Mouse (Mus musculus) liver, embryonic 16.5 days (tissue): Measurements from ENCODE around the gene Cand1. TPM values are rescaled to one million over a fixed set of nuclear protein-coding genes. Genes with fewer than 3 reads are reported as not detected.

ENCODE experiments used
- ATAC-seq: fragments of 200-750 bp; cut with Nextera tagmentation; 2 replicates; pipeline ENCODE4 v1.8.0; 2017; ENCODE audit warnings: low read depth, mild to moderate bottlenecking, moderate number of reproducible peaks, moderate library complexity
- H3K27ac ChIP-seq: fragments of 300-500 bp; sonication (generic); 2 replicates; pipeline ENCODE4 v1.5.1; 2014; ENCODE audit warnings: mild to moderate bottlenecking, low read length
- H3K27me3 ChIP-seq: fragments of 300-500 bp; sonication (generic); 2 replicates; pipeline ENCODE4 v1.6.1; 2014; ENCODE audit warnings: low read depth, low read length, mixed read lengths; ENCODE audit not compliant: control insufficient read depth, insufficient read depth
- H3K36me3 ChIP-seq: fragments of 300-500 bp; sonication (generic); 2 replicates; pipeline ENCODE4 v1.6.1; 2014; ENCODE audit warnings: mild to moderate bottlenecking; ENCODE audit not compliant: control insufficient read depth, insufficient read depth
- H3K4me1 ChIP-seq: fragments of 300-500 bp; sonication (generic); 2 replicates; pipeline ENCODE4 v1.6.1; 2014; ENCODE audit warnings: low read depth, low read length, mixed read lengths; ENCODE audit not compliant: control insufficient read depth
- H3K4me2 ChIP-seq: fragments of 300-500 bp; sonication (generic); 2 replicates; pipeline ENCODE4 v1.6.1; 2014; ENCODE audit warnings: low read depth, low read length, mixed read lengths
- H3K4me3 ChIP-seq: fragments of 300-500 bp; sonication (generic); 2 replicates; pipeline ENCODE4 v1.5.1; 2014; ENCODE audit warnings: low read depth, mild to moderate bottlenecking, low read length
- H3K9ac ChIP-seq: fragments of 300-500 bp; sonication (generic); 2 replicates; pipeline ENCODE4 v1.6.1; 2014; ENCODE audit warnings: low read depth, low read length
- H3K9me3 ChIP-seq: fragments of 300-500 bp; sonication (generic); replicated peaks from 2 replicates; pipeline ENCODE4 v1.6.1; 2016; ENCODE audit warnings: low read length; ENCODE audit not compliant: control insufficient read depth
- WGBS: fragments of 180-500 bp; shearing (Covaris S2); extraction: QIAGEN DNeasy Blood & Tissue Kit; methylation state at CpG from one replicate; pipeline ENCODE4 v1.1.7; 2014; ENCODE audit not compliant: insufficient replicate concordance; 5-methylcytosine and 5-hydroxymethylcytosine counted together
- polyA plus RNA-seq: library from polyadenylated mRNA; unstranded; fragments of >200 nt; fragmentation: Nextera tagmentation; extraction: Ambion mirVana; gene quantifications from 2 replicates; pipeline ENCODE4 v1.2.1, GENCODE M21; 2015

The Cand1 gene
- polyA plus RNA-seq = 12.0 and 12.4 TPM in 2 replicates

- WGBS = under 1% methylated on average over 67 of the region's 67 CpGs
- peak; percentile 97 for ATAC-seq
- Histone ChIP-seq H3K27me3 (no peaks in the 10 kb centered on the region), H3K27ac (peak within 1 kb of the TSS; percentile 93), H3K4me1 (peaks cover 12% of the 10 kb centered on the region), H3K9me3 (no peaks in the 10 kb centered on the region), H3K36me3 (no peaks in the 10 kb centered on the region), H3K4me3 (peak within 1 kb of the TSS; percentile 92), H3K9ac (peak within 1 kb of the TSS; percentile 95), H3K4me2 (peak within 1 kb of the TSS; percentile 81)
These were observed at the start of gene Cand1 for GRCm38 (mm10) chr10:119239969-119240721. Gene Cand1, minus strand, starts transcription at chr10:119240055.

DNA sequence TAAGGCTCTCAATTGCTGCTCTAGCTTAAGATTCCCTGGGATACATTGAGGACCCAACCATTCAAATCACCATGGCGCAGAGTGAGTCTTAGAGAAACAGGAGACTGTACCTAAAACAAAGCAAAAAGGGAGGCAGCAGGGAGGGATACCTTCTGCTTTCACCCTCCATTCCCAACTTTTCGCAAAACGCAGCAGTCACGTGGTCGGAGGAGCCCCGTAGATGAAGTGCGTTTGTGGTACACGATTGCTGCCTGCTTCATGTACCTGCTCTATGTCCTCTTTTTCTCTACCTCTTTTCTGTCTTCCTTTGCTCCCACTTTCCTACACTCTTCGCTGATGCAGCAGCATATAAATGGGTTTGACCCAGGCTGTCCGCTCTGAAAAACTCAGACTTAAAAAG is 39.0 kb upstream of the Cand1 start:
- Histone ChIP-seq H3K27ac (no peak overlapping the region), H3K9ac (no peak overlapping the region), H3K9me3 (no peaks in the 10 kb centered on the region), H3K4me1 (no peaks in the 10 kb centered on the region), H3K27me3 (no peaks in the 10 kb centered on the region), H3K4me3 (no peak overlapping the region), H3K4me2 (no peak overlapping the region), H3K36me3 (no peaks in the 10 kb centered on the region)
- 72% methylated on average over 10 of the region's 10 CpGs for WGBS
- ATAC-seq = no peak

GRCm38 (mm10) chr10:119274333-119274732 is 34.5 kb upstream of the Cand1 start:
- 68% methylated on average over 6 of the region's 6 CpGs for WGBS
- no peak overlapping the region for H3K27ac ChIP-seq
- H3K27me3 ChIP-seq = no peaks in the 10 kb centered on the region
- no peak overlapping the region for H3K9ac ChIP-seq
- no peak overlapping the region for H3K4me2 ChIP-seq
- H3K4me3 ChIP-seq = no peak overlapping the region
- no peaks in the 10 kb centered on the region for H3K9me3 ChIP-seq
- H3K4me1 ChIP-seq = no peaks in the 10 kb centered on the region
- ATAC-seq = no peak
- no peaks in the 10 kb centered on the region for H3K36me3 ChIP-seq

- no peaks in the 10 kb centered on the region for H3K27me3 ChIP-seq
- H3K27ac ChIP-seq = no peak overlapping the region
- WGBS = 66% methylated on average over 10 of the region's 10 CpGs
- no peak overlapping the region for H3K4me2 ChIP-seq
- no peak overlapping the region for H3K4me3 ChIP-seq
- H3K36me3 ChIP-seq = no peaks in the 10 kb centered on the region
- H3K4me1 ChIP-seq = no peaks in the 10 kb centered on the region
- H3K9ac ChIP-seq = no peak overlapping the region
- ATAC-seq = no peak
- no peaks in the 10 kb centered on the region for H3K9me3 ChIP-seq
These were observed 32.7 kb upstream of the Cand1 start for GRCm38 (mm10) chr10:119272536-119272935.

DNA sequence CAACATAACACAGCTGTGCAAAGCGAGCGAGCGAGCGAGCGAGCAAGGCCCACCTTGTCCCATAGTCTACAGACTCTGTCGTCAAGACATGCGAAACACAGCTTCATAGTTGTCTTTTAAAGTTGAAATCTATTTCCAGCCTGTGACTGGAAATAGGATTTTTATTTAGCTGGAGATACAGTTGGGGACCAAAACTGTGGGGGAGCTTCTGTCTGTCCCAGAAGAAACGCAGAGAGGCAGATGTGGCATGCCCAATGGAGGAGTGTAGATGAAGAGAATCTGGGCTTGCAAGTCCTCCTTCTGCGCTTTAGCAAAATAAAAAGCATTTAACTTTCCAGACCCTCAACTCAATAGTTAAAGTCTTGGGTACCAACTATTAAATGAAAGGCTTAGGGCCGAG is 32.1 kb upstream of the Cand1 start:
- H3K4me1 ChIP-seq = no peaks in the 10 kb centered on the region
- no peak overlapping the region for H3K4me3 ChIP-seq
- 72% methylated on average over 10 of the region's 10 CpGs for WGBS
- no peak overlapping the region for H3K4me2 ChIP-seq
- H3K36me3 ChIP-seq = no peaks in the 10 kb centered on the region
- no peaks in the 10 kb centered on the region for H3K27me3 ChIP-seq
- H3K9me3 ChIP-seq = no peaks in the 10 kb centered on the region
- no peak overlapping the region for H3K9ac ChIP-seq
- no peak overlapping the region for H3K27ac ChIP-seq
- no peak for ATAC-seq

- Histone ChIP-seq H3K27ac (no peak overlapping the region), H3K4me2 (no peak overlapping the region), H3K27me3 (no peaks in the 10 kb centered on the region), H3K4me3 (no peak overlapping the region), H3K9ac (no peak overlapping the region), H3K4me1 (no peaks in the 10 kb centered on the region), H3K9me3 (no peaks in the 10 kb centered on the region), H3K36me3 (no peaks in the 10 kb centered on the region)
- ATAC-seq = no peak
- WGBS = 76% methylated on average over 10 of the region's 10 CpGs
These were observed 31.2 kb upstream of the Cand1 start for GRCm38 (mm10) chr10:119271101-119271500.

- no peak for ATAC-seq
- Histone ChIP-seq H3K36me3 (no peaks in the 10 kb centered on the region), H3K9ac (no peak overlapping the region), H3K27ac (no peak overlapping the region), H3K9me3 (no peaks in the 10 kb centered on the region), H3K4me2 (no peak overlapping the region), H3K27me3 (no peaks in the 10 kb centered on the region), H3K4me1 (no peaks in the 10 kb centered on the region), H3K4me3 (no peak overlapping the region)
- 76% methylated on average over 12 of the region's 12 CpGs for WGBS
These were observed 30.6 kb upstream of the Cand1 start for GRCm38 (mm10) chr10:119270384-119270985.

DNA sequence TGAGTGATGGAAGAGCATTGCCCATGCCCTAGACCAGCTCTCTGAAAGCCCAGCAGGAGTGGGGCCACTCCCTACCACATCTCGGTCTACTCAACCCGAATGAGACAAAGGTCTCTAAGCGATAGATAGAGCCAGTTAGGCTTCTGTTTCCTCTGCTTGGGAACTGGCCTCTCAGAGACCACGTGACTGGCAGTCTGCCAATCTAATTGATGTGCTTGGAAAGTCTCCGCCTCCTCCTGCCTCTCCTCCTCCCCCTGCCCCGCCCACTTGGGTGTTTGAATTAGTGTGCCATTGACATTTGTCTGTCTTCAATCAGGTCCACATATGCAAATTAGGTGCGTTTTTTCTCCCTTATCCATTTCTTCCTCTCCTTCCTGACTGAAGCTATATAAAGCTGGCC is 24.9 kb upstream of the Cand1 start:
- Histone ChIP-seq H3K9ac (no peak overlapping the region), H3K9me3 (no peaks in the 10 kb centered on the region; the same call in 1 of the 2 replicates), H3K36me3 (no peaks in the 10 kb centered on the region), H3K4me1 (no peaks in the 10 kb centered on the region), H3K27me3 (no peaks in the 10 kb centered on the region), H3K4me2 (no peak overlapping the region), H3K4me3 (no peak overlapping the region), H3K27ac (no peak overlapping the region)
- 59% methylated on average over 7 of the region's 7 CpGs for WGBS
- no peak for ATAC-seq

- WGBS = 64% methylated on average over 5 of the region's 5 CpGs
- ATAC-seq = no peak
- H3K4me1 ChIP-seq = no peaks in the 10 kb centered on the region
- H3K27ac ChIP-seq = no peak overlapping the region
- no peak overlapping the region for H3K4me2 ChIP-seq
- H3K9me3 ChIP-seq = no peaks in the 10 kb centered on the region; the same call in 1 of the 2 replicates
- no peak overlapping the region for H3K9ac ChIP-seq
- H3K4me3 ChIP-seq = no peak overlapping the region
- no peaks in the 10 kb centered on the region for H3K27me3 ChIP-seq
- no peaks in the 10 kb centered on the region for H3K36me3 ChIP-seq
These were observed 23.0 kb upstream of the Cand1 start for GRCm38 (mm10) chr10:119262821-119263220.
